Mouse (Mus musculus): ENCODE measurements around the gene Panx3. TPM values are rescaled to one million over a fixed set of nuclear protein-coding genes. Genes with fewer than 3 reads are reported as not detected.

The Panx3 gene
- polyA plus RNA-seq, 1 experiment from 2014 or later, result 0.47 TPM

DNA sequence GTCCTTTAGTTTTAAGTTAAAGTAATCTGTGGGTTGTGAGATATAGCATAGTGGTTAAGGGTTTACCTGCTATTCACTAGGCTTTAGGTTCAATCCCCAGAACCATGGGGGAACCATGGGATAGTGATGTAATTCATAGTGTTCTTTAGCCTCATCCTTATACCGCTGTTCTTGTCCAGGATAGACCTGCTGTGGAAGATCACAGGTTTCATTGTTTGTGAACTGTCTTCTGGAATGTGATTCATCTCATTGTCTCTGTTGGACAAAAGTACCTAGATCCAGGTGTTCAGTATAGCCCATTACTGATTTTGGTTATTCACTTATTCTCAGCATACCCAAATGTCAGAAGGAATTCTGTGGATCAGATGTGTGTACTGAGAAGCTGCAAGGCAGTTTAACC is 41.8 kb downstream of the Panx3 start:
- no peak overlapping the region for H3K9ac ChIP-seq
- no peak overlapping the region for H3K27ac ChIP-seq
- no peaks in the 10 kb centered on the region for H3K9me3 ChIP-seq
- no peak overlapping the region for H3K4me2 ChIP-seq
- no peak overlapping the region for H3K4me3 ChIP-seq
- no peak for ATAC-seq (ENCODE audit: low FRiP score)
- H3K36me3 ChIP-seq, result no peaks in the 10 kb centered on the region
- H3K27me3 ChIP-seq, result no peaks in the 10 kb centered on the region
- peaks cover 29% of the 10 kb centered on the region for H3K4me1 ChIP-seq (replicated peaks)
- 96% methylated on average over 1 of the region's 1 CpGs for WGBS

DNA sequence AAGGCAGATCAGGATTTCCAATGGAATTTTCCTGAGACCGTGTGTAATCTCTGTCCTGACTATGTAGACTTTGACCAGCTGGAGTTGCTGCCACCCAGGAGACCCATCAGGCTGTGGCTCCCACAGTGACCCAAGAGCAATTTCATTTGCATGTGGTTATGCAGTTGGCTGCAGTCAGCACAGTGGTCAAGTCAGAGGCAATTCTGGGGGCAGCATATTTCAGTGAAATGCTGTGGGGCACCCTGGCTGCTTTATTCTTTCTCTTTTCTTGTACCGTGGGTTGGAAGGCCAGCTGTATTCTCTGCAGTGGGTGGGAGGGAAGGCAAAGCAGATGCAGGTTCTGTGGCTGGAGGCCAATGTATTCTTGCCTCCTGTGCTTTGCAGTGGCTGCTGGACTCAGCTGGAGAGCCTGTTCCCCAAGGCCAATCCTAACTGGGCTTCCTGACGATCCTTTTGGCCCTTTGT is 42.9 kb downstream of the Panx3 start:
- Histone ChIP-seq H3K36me3 (no peaks in the 10 kb centered on the region), H3K4me3 (peak overlapping the region; percentile 19), H3K27ac (peak overlapping the region; percentile 91), H3K4me1 (replicated peaks) (peaks cover 29% of the 10 kb centered on the region), H3K9me3 (no peaks in the 10 kb centered on the region), H3K4me2 (peak overlapping the region; percentile 40), H3K9ac (peak overlapping the region; percentile 59; the same call in 1 of the 2 replicates), H3K27me3 (no peaks in the 10 kb centered on the region)
- 4% methylated on average over 3 of the region's 3 CpGs for WGBS
- ATAC-seq (ENCODE audit: low FRiP score), result peak; percentile 46

DNA sequence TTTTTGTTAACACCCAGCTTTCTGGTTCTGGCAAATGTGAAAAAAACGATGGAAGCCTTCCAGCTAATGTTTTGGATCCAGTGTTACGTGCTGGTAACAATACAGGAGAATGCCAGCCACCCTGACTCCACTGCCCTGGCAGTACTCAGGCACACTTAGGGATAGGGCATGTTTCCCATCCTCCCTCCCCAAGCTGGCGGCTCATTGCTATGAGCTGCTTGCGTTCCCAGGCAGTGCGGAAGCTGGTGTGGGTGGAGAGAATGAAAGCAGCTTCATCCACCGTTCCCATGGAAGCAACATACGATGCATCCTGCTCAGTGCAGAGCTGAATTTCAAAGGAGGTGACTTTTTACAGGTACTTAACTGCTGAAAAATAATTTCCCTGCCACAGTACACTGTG is 43.4 kb downstream of the Panx3 start:
- Histone ChIP-seq H3K36me3 (no peaks in the 10 kb centered on the region), H3K27me3 (no peaks in the 10 kb centered on the region), H3K9me3 (no peaks in the 10 kb centered on the region), H3K4me2 (peak overlapping the region; percentile 40), H3K4me1 (replicated peaks) (peaks cover 29% of the 10 kb centered on the region), H3K9ac (peak overlapping the region; percentile 59), H3K27ac (peak overlapping the region; percentile 91), H3K4me3 (peak overlapping the region; percentile 19)
- WGBS, result 8% methylated on average over 7 of the region's 7 CpGs
- ATAC-seq (ENCODE audit: low FRiP score), result peak; percentile 92

DNA sequence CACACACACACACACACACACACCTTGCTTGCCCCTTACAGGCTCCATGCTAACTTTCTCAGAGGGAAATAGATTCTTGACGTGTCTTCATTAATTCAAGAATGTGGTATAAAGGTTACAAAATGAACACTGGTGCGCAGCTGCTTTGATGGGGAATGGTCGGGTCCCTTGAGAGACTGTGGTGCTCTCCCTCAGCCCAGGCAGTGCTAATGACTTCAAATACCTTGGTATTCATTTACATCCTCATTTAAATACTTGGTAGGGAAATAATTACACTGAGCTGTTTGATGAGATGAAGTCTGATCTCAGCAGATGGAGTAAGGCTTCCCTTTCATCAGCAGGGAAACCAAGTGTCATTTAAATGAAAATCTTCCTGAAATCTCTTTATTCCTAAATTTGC is 43.9 kb downstream of the Panx3 start:
- Histone ChIP-seq H3K27me3 (no peaks in the 10 kb centered on the region), H3K36me3 (no peaks in the 10 kb centered on the region), H3K4me3 (no peak overlapping the region), H3K9ac (peak overlapping the region; percentile 59; the same call in 1 of the 2 replicates), H3K27ac (peak overlapping the region; percentile 91), H3K9me3 (no peaks in the 10 kb centered on the region), H3K4me1 (replicated peaks) (peaks cover 29% of the 10 kb centered on the region), H3K4me2 (peak overlapping the region; percentile 40)
- ATAC-seq (ENCODE audit: low FRiP score), result peak; percentile 84
- 13% methylated on average over 3 of the region's 3 CpGs for WGBS

DNA sequence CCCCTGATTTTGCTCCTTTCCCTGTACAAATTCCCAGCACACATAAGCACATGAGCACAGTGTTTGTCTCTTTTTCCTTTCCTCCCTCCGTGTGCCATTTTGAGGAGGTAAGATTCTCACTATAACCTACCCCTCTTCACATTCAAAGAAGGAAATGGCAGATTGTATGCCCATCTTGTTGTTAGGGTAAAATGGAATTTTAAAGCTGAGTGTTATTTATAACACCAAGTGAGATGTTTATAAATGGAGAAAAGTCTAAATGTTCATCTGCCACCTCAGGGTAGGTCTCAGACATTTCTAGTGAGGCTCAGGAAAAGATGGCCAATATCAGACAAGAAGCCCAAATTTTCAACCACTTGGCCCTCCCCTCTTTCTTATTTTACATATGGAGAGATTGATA is 44.5 kb downstream of the Panx3 start:
- 69% methylated on average over 1 of the region's 1 CpGs for WGBS
- Histone ChIP-seq H3K36me3 (no peaks in the 10 kb centered on the region), H3K9ac (no peak overlapping the region), H3K4me2 (no peak overlapping the region), H3K9me3 (no peaks in the 10 kb centered on the region), H3K27me3 (0 out of 2 replicates have a peak, but pooled peaks cover 2% of the 10 kb centered on the region), H3K4me3 (no peak overlapping the region), H3K27ac (peak overlapping the region; percentile 91), H3K4me1 (replicated peaks) (peaks cover 29% of the 10 kb centered on the region)
- no peak for ATAC-seq (ENCODE audit: low FRiP score)

DNA sequence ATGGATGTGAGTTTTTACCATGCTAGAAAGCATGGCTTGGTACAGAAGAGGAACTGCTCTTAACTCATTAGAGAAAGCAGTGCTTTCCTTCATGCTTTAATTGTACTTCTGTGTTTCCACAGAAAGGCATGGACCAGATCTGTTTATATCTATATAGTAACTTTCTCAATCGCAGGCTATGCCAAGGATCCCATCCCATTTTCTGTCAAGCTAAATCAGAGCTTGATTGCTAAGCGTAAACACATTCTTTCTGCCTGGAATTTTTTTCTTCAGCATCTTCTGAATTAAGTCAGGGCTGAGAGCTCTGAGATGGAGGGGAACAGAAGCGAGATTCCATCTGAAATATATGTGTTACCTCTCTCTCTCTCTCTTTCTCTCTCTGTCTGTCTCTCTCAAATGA is 45.1 kb downstream of the Panx3 start:
- Histone ChIP-seq H3K27me3 (0 out of 2 replicates have a peak, but pooled peaks cover 2% of the 10 kb centered on the region), H3K27ac (peak overlapping the region; percentile 91; the same call in 1 of the 2 replicates), H3K9me3 (no peaks in the 10 kb centered on the region), H3K9ac (no peak overlapping the region), H3K4me2 (no peak overlapping the region), H3K4me3 (no peak overlapping the region), H3K4me1 (replicated peaks) (peaks cover 29% of the 10 kb centered on the region), H3K36me3 (no peaks in the 10 kb centered on the region)
- ATAC-seq (ENCODE audit: low FRiP score), result no peak
- WGBS, result 82% methylated on average over 3 of the region's 3 CpGs

DNA sequence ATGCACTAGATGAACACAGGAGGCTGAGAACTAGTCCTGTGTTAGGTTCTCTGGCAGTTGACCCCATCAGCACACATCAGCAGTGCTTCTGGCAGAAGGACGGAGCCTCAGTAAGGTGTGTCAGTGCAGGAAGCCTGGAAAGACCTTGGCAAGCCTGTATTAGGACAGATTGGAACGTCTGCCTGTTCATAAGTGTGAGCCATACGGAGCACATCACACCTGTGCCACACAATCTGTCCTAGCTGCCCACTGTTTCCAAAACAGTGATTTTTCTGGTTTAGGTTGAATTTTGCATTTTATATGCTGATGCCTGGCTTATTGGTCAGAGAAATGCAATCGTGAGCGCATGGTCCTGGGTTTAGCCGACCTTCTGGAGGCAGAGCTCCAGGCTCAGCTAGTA is 47.7 kb downstream of the Panx3 start:
- WGBS, result 87% methylated on average over 6 of the region's 6 CpGs
- ATAC-seq (ENCODE audit: low FRiP score), result no peak
- no peak overlapping the region for H3K4me2 ChIP-seq
- H3K9ac ChIP-seq, result no peak overlapping the region
- H3K27ac ChIP-seq, result no peak overlapping the region
- 0 out of 2 replicates have a peak, but pooled peaks cover 2% of the 10 kb centered on the region for H3K27me3 ChIP-seq
- H3K9me3 ChIP-seq, result no peaks in the 10 kb centered on the region
- no peak overlapping the region for H3K4me3 ChIP-seq
- no peaks in the 10 kb centered on the region for H3K36me3 ChIP-seq
- H3K4me1 ChIP-seq (replicated peaks), result peaks cover 23% of the 10 kb centered on the region

DNA sequence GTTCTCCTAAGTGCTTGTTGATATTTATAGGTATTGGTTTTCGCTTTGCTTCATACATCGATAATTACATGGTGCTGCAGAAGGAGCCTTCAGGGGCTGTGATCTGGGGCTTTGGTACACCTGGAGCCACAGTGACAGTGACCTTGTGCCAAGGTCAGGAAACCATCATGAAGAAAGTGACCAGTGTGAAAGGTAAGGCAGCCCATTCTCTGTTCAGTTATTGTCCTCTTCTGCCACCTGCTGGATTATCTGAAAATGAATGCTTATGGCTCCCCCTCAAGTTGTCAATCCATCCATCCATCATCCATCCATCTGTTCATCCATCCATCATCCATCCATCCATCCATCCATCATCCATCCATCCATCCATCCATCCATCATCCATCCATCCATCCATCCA is 52.3 kb downstream of the Panx3 start:
- Histone ChIP-seq H3K4me2 (no peak overlapping the region), H3K27me3 (0 out of 2 replicates have a peak, but pooled peaks cover 2% of the 10 kb centered on the region), H3K9me3 (no peaks in the 10 kb centered on the region), H3K9ac (no peak overlapping the region), H3K4me1 (replicated peaks) (peaks cover 13% of the 10 kb centered on the region), H3K36me3 (no peaks in the 10 kb centered on the region), H3K4me3 (no peak overlapping the region), H3K27ac (no peak overlapping the region)
- no peak for ATAC-seq (ENCODE audit: low FRiP score)
- WGBS, result 64% methylated on average over 2 of the region's 2 CpGs

DNA sequence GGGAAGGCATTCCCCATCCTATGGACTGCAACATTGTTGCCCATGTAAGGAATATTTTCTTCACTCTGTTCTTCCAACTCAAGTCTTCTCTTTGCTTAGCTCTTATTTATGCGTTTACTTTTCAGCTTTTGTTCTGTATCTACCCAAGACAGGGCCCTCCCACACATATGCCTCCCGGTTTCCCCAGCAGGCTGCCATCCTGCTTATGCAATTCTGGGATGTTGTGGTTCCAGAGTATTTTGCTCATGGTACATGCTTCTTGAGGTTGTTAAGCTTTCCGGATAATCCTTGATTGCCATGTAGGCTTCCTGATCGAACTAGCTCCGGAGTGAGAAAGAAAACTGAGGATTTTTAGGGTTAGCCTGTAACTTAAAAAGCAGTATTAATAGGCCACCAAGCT is 53.8 kb downstream of the Panx3 start:
- Histone ChIP-seq H3K9ac (no peak overlapping the region), H3K9me3 (no peaks in the 10 kb centered on the region), H3K4me2 (no peak overlapping the region), H3K27me3 (0 out of 2 replicates have a peak, but pooled peaks cover 2% of the 10 kb centered on the region), H3K36me3 (no peaks in the 10 kb centered on the region), H3K27ac (no peak overlapping the region), H3K4me1 (replicated peaks) (peaks cover 13% of the 10 kb centered on the region), H3K4me3 (no peak overlapping the region)
- WGBS, result 70% methylated on average over 5 of the region's 5 CpGs
- ATAC-seq (ENCODE audit: low FRiP score), result no peak

DNA sequence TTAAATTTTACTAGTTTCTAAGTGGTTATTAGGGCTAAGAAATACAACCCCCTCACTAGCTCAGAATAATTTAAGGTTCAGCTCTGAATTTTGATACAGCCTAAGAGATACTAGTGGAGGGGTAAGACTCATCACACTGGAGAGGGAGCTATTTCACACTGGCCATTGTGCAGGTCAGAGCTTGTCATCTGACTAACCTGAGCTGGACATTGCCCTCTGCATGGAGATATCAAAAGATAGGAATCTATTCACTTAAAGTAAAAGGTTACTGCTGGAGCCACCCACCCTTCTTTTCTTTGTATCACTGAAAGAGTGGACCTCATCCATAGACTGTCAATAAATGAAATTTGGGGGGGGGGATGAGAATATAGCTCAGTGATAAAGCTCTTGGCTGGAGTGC is 54.7 kb downstream of the Panx3 start:
- H3K27me3 ChIP-seq, result no peaks in the 10 kb centered on the region
- no peak overlapping the region for H3K9ac ChIP-seq
- peak overlapping the region; percentile 60; the same call in 1 of the 2 replicates for H3K4me3 ChIP-seq
- no peaks in the 10 kb centered on the region for H3K9me3 ChIP-seq
- peaks cover 13% of the 10 kb centered on the region for H3K4me1 ChIP-seq (replicated peaks)
- H3K4me2 ChIP-seq, result peak overlapping the region; percentile 71
- peak; percentile 22 for ATAC-seq (ENCODE audit: low FRiP score)
- no peak overlapping the region for H3K27ac ChIP-seq
- no peaks in the 10 kb centered on the region for H3K36me3 ChIP-seq

DNA sequence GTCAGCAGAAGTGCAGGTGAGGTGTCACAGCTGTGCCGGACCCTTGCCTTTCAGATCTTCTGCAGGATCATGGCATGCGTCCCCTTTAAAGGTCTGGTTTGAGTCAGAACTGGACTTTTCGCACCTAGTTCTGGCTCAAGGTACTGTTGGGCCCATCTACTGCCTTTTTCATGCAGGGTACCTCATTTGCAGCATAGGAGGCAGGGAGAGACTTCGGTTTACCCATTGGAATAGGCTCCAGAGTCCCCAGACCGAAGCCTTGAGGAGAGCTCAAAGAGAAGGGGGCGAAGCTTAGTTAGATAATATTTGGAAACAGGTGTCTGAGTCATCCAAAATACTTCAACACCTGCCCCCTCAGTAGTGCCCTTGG is 55.1 kb downstream of the Panx3 start:
- peak overlapping the region; percentile 90 for H3K27ac ChIP-seq
- H3K4me2 ChIP-seq, result peak overlapping the region; percentile 71
- H3K4me1 ChIP-seq (replicated peaks), result peaks cover 13% of the 10 kb centered on the region
- peak; percentile 75 for ATAC-seq (ENCODE audit: low FRiP score)
- WGBS, result 22% methylated on average over 6 of the region's 6 CpGs
- H3K27me3 ChIP-seq, result no peaks in the 10 kb centered on the region
- H3K9ac ChIP-seq, result peak overlapping the region; percentile 86
- H3K36me3 ChIP-seq, result no peaks in the 10 kb centered on the region
- no peaks in the 10 kb centered on the region for H3K9me3 ChIP-seq
- peak overlapping the region; percentile 60 for H3K4me3 ChIP-seq

DNA sequence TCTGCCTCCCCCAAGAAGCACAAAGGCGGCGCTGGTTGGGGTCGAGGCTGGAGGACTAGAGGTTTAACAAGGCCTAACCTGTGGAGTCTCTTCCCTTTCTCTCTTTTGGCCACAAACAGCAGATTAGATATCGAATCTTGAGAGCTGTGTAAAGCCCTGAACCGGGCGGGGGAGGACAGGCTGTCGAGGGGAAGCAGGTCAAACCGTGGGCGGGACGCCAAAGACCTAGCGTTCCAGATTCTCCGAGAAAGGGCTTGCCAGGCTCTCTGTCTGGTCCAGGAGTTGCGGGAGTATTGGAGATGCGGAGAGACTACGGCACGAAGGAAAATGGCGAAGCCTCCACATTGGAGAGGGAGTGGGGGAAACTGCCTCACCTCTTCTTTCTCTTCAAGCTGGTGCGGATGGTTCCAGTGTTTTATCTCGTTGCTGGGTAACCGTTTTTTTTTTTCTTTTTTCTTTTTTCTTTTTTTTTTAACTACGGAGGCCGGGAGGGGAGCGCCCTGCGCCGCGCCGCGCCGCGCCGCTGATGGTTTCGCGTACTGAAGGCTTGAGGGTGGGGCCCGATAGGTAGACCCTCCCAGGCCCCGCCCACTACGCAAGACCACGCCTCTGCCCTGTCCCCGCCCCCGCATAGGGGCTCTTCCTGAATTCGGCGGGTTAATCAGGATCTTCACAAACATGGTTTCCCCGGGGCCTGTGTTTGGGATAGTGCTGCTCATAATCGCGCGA is 55.7 kb downstream of the Panx3 start, which contains the start of gene Spa17:
Spa17 (minus strand) TSS at position 541 of the 729 bp plus-strand sequence.
- under 1% methylated on average over 45 of the region's 45 CpGs for WGBS
- peak; percentile 95 for ATAC-seq (ENCODE audit: low FRiP score)

More for the DNA sequence above, 55.7 kb downstream of the Panx3 start, which contains the start of gene Spa17:
- Histone ChIP-seq H3K27me3 (no peaks in the 10 kb centered on the region), H3K9ac (peak within 1 kb of the TSS; percentile 86), H3K4me3 (peak within 1 kb of the TSS; percentile 60), H3K4me2 (peak within 1 kb of the TSS; percentile 71), H3K4me1 (replicated peaks) (peaks cover 13% of the 10 kb centered on the region), H3K36me3 (no peaks in the 10 kb centered on the region), H3K27ac (peak within 1 kb of the TSS; percentile 90), H3K9me3 (no peaks in the 10 kb centered on the region)

Measured in hindbrain, embryonic 13.5 days (tissue).